Mouse (Mus musculus) G1E-ER4 (cell line): ENCODE measurements at regions not wholly inside any gene's neighbourhood (a gene's known extent, or its start where the extent isn't known, plus 50 kb on each side); places are given as distances from the start of the nearest gene placed in this dataset.

Experiments
- GATA1 ChIP-seq: IDR thresholded peaks from one replicate; pipeline ENCODE4 v1.8.0; 2012; ENCODE audit warnings: low read length, inconsistent platforms

- no peak for TF ChIP-seq GATA1
These were observed 81.2 kb upstream of the Atl2 start for GRCm38 (mm10) chr17:79977154-79977571.

GRCm38 (mm10) chr17:79976518-79977100, 80.7 kb upstream of the Atl2 start:
- no peak for TF ChIP-seq GATA1

DNA sequence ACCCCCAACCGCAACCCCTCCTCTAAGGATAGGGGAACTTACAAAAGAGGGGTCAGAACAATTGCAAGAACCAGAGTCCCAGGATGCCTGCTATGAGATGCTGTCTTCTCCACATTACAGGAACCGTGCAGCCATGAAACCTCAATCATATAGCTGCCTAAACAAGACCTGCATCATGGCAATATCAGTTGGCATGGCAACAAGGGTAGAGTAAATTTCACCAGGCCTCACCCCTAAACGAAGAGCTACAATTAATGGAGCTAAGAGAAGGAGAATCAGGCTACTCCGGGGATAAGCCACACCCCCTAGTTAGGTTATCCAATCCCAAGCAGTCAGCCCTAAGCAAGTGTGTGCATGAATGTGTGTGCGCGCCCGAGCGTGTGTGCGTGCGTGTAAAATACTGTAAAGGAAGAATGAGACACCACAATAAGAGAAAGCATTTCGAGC, 80.1 kb upstream of the Atl2 start:
- no peak for TF ChIP-seq GATA1

- TF ChIP-seq GATA1: no peak
These were observed 75.9 kb upstream of the Atl2 start for GRCm38 (mm10) chr17:79971721-79972336.

GRCm38 (mm10) chr17:79969500-79969972, 73.6 kb upstream of the Atl2 start:
- no peak for TF ChIP-seq GATA1

- TF ChIP-seq GATA1: peak; percentile 70
These were observed 72.9 kb upstream of the Atl2 start for GRCm38 (mm10) chr17:79968819-79969218.

GRCm38 (mm10) chr17:79966981-79967380, 71.1 kb upstream of the Atl2 start:
- TF ChIP-seq GATA1: no peak

- TF ChIP-seq GATA1: no peak
These were observed 69.7 kb upstream of the Atl2 start for GRCm38 (mm10) chr17:79965625-79966024.

GRCm38 (mm10) chr17:79964850-79965249, 68.9 kb upstream of the Atl2 start:
- TF ChIP-seq GATA1: no peak

DNA sequence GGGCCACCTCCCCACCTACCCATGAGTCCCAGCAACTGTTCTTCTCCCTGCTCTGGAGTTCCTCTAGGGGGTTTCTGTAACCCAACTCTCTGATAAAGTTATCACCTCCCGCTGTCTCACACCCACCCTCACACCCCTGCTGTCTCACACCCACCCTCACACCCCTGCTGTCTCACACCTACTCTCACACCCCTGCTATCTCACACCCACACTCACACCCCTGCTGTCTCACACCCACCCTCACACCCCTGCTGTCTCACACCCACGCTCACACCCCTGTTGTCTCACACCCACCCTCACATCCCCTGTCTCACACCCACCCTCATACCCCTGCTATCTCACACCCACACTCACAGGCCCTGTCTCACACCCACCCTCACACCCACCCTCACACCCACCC, 67.4 kb upstream of the Atl2 start:
- no peak for TF ChIP-seq GATA1

DNA sequence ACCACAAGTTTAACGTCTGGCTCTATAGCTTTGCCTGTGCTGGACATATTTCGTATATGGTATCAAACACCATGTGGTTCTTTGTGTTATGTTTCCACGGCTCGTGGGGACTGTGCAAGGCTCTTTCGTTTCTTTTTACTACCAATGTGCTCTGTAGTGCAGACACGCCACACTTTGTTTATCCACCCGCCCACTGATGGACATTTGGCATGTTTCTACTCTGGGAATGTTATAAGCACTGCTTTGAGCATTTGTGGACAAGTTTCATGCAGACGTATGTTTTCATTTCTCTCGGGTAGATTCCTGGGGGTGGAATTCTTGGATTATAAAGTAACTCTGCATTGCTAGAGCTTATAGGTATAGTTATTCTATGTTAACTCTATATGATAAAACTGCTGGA, 65.5 kb upstream of the Atl2 start:
- TF ChIP-seq GATA1: no peak

DNA sequence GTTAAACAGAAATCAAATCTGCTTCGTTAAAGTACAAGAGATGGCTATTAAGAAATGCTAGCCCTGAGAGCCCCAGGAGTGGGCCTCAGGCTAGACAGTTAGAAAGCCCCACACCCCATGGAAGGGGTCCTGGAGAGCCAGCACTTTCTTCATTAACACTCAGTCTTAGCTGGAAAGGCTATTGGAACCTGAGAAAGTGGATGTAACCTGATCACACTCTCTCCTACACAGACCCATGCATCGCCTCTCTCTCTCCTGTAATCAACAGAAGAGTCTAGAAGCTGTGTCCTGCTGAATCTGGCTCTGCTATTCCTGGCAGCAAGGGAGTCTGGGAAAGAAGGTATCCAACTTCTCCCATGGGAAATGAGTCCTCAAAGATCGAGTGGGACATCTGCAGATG, 64.8 kb upstream of the Atl2 start:
- TF ChIP-seq GATA1: no peak

DNA sequence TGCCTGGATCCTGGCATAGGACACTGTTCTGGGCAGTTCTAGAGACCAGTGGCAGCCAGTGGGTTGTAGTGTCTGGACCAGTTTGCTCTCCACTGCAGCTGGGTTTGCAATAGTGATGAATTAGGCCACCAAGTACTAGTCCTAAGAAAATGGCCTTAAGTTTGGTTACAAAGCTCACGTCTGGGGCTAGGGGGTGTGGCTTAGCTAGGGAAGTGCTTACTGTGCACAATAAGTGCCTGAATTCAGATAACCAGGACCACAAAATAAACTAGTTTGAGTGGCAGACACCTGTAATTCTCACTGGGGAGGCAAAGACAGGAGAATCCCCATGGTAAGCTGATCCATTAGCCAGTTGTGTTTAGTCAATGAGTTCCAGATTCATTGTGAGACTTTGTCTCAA, 59.3 kb upstream of the Atl2 start:
- TF ChIP-seq GATA1: no peak

- no peak for TF ChIP-seq GATA1
These were observed 58.8 kb upstream of the Atl2 start for GRCm38 (mm10) chr17:79954624-79955244.

DNA sequence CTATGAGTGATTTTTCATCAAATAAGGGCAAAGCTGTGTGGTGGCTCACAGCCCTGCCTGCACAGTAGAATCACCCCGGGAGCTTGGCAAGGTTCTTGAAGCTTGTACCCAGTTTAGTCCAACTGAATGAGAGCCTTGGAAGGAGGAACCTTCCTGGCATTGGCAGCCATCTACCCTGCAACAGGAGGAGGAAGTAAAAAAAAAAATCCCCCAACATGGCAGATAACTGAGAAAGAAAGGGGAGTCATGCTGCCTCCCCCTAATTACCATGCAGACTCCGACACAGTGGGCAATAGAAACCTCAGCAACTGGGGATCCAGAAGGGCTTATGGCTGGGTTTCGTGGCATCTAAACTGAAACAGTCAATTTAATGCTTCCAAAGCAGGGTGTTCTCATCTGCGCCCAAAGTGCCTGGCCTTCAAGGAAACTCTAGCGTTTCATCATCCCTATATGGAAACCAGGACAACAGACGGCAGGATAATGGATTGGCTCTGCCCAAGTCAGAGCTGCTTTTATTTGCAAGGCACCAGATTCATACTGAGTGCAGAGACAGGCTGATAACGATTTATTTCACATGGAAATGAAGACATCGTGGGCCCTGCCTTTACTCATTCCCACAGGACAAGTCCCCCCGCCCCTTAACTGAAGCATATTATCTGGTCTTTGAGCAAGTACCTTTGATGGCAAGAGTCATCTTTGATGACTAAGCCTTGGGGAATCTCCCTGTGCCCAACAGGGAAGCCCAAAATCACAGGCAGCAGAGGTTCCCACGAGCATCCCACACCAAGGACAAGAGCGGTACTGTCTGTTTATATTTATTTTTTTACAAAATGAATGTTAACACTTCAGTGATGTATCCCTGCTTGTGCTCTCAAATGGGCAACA, 52.9 kb upstream of the Atl2 start:
- TF ChIP-seq GATA1: no peak
